Mouse (Mus musculus): ENCODE data around the gene Tmem51.

DNA sequence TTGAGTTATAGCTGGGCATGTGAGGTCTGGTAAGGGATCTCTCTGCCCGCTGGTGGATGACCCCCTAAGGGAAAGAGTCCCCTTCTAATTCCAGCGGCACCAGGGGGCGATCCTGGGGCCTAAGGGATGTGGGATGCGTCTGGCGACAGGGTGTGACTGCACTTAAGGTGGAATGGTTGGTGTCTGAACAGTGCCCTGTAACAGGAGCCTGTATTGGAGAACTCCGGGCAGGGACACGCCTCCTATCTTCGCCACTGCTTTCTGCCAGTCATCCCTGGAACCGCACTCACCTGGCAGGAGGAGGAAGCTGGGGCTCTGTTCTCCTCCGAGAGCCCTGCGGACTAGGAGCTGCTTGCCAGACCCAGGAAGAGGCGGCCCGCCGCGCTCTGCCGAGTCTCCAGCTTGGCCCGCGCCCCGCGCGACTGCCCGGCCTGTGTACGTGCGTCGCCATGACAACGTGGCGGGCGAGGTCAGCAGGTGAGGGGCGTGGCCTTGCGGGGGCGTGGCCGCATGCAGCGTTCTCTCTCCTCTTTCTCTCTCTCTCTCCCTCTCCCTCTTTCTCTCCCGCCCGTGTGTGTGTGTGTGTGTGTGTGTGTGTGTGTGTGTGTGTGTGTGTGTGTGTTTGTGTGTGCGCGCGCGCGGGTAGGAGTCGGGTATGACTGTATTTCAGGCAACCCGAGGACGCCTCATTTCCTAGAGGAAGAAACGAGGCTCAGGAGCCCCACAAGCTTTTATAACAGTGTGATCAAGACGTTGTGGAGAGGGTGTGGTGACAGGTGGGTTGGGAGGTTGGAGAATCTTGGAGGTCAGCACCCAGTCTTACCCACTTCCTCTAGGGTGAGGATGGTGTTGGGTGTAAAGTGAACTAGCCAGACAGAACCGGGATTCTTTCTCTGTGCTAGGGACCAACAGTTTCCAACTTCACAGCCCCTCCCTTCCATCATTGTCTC is 69.2 kb downstream of the Tmem51 start, which contains the start of gene Fhad1:
- TF ChIP-seq USF1 (IDR thresholded peaks at IDR 0.05; ENCODE audit: low read depth, low read length), result no peak
- no peak for TF ChIP-seq POLR2A (IDR thresholded peaks at IDR 0.05; ENCODE audit: low read depth, low read length)
- TF ChIP-seq ZNF384 (IDR thresholded peaks at IDR 0.05; ENCODE audit: low read depth, low read length), result no peak

All from CH12.LX (cell line).